Mouse (Mus musculus) lung, postnatal 0 days (tissue): ENCODE measurements around the gene Cpped1. TPM values are rescaled to one million over a fixed set of nuclear protein-coding genes. Genes with fewer than 3 reads are reported as not detected.
A peak's percentile ranks its signal among the peaks of the same experiment; 100 is the strongest.

Experiments used
- ATAC-seq: fragments of 200-750 bp; cut with Nextera tagmentation; 2 replicates; pipeline ENCODE4 v1.8.0; 2017; ENCODE audit warnings: moderate library complexity
- DNase-seq: peaks from one replicate; pipeline ENCODE4 v3.0.0-alpha.2; 2016; ENCODE audit warnings: low spot score
- H3K27ac ChIP-seq: fragments of 300-500 bp; sonication (generic); 2 replicates; pipeline ENCODE4 v1.5.1; 2014; ENCODE audit warnings: antibody characterized with exemption, mild to moderate bottlenecking, low read length, mixed read lengths
- H3K27me3 ChIP-seq: fragments of 300-500 bp; sonication (generic); replicated peaks from 2 replicates; pipeline ENCODE4 v1.6.1; 2014; ENCODE audit warnings: low read length, mixed read lengths; ENCODE audit not compliant: insufficient read depth
- H3K36me3 ChIP-seq: fragments of 300-500 bp; sonication (generic); 2 replicates; pipeline ENCODE4 v1.6.1; 2014; ENCODE audit warnings: low read length, mixed read lengths; ENCODE audit not compliant: insufficient read depth
- H3K4me1 ChIP-seq: fragments of 300-500 bp; sonication (generic); 2 replicates; pipeline ENCODE4 v1.6.1; 2014; ENCODE audit warnings: antibody characterized with exemption, low read depth, low read length, mixed read lengths; ENCODE audit not compliant: insufficient read depth
- H3K4me2 ChIP-seq: fragments of 300-500 bp; sonication (generic); replicated peaks from 2 replicates; pipeline ENCODE4 v1.6.1; 2014; ENCODE audit warnings: low read depth, mild to moderate bottlenecking, low read length, moderate library complexity, mixed read lengths
- H3K4me3 ChIP-seq: fragments of 300-500 bp; sonication (generic); 2 replicates; pipeline ENCODE4 v1.5.1; 2014; ENCODE audit warnings: low read depth, low read length
- H3K9ac ChIP-seq: fragments of 300-500 bp; sonication (generic); replicated peaks from 2 replicates; pipeline ENCODE4 v1.6.1; 2014; ENCODE audit warnings: low read depth, mild to moderate bottlenecking
- H3K9me3 ChIP-seq: fragments of 300-500 bp; sonication (generic); 2 replicates; pipeline ENCODE4 v1.6.1; 2016; ENCODE audit warnings: low read length, mixed read lengths
- CTCF ChIP-seq: IDR thresholded peaks from 2 replicates; pipeline ENCODE4 v1.5.1; 2016; ENCODE audit warnings: antibody characterized with exemption, mild to moderate bottlenecking
- EP300 ChIP-seq: IDR thresholded peaks from 2 replicates; pipeline ENCODE4 v1.6.1; 2016; ENCODE audit warnings: antibody characterized with exemption, mild to moderate bottlenecking, control low read depth
- WGBS: fragments of 180-500 bp; shearing (Covaris S2); extraction: QIAGEN DNeasy Blood & Tissue Kit; methylation state at CpG from one replicate; pipeline ENCODE4 v1.1.7; 2014; 5-methylcytosine and 5-hydroxymethylcytosine counted together
- polyA plus RNA-seq: library from polyadenylated mRNA; unstranded; fragments of >200 nt; fragmentation: Nextera tagmentation; extraction: Ambion mirVana; gene quantifications from 2 replicates; pipeline ENCODE4 v1.2.1, GENCODE M21; 2015

Gene Cpped1
- 15.7 and 16.1 TPM in 2 replicates for polyA plus RNA-seq

- ATAC-seq (peak; percentile 97), DNase-seq (peak; percentile 93)
- Histone ChIP-seq H3K9me3 (no peaks in the 10 kb centered on the region), H3K27ac (peak within 1 kb of the TSS; percentile 86), H3K9ac (peak within 1 kb of the TSS; percentile 65), H3K4me1 (no peaks in the 10 kb centered on the region; the same call in 1 of the 2 replicates), H3K4me2 (peak within 1 kb of the TSS; percentile 62), H3K36me3 (no peaks in the 10 kb centered on the region), H3K4me3 (peak within 1 kb of the TSS; percentile 65), H3K27me3 (no peaks in the 10 kb centered on the region)
- TF ChIP-seq EP300 (no peak), CTCF (peak; percentile 6; the same call in 1 of the 2 replicates)
- under 1% methylated on average over 32 of the region's 32 CpGs for WGBS
Measured at GRCm38 (mm10) chr16:11909035-11909591, at the start of gene Cpped1. TSS of gene Cpped1 (minus strand) at chr16:11909445.

- no peaks in the 10 kb centered on the region for H3K36me3 ChIP-seq
- H3K4me2 ChIP-seq = no peak overlapping the region
- H3K9ac ChIP-seq = no peak overlapping the region
- no peak for ATAC-seq
- peak; percentile 53 for DNase-seq
- TF ChIP-seq EP300 (no peak), CTCF (peak; percentile 88)
- H3K4me1 ChIP-seq = no peaks in the 10 kb centered on the region
- no peak overlapping the region for H3K4me3 ChIP-seq
- no peaks in the 10 kb centered on the region for H3K27me3 ChIP-seq
- no peaks in the 10 kb centered on the region for H3K9me3 ChIP-seq
- no peak overlapping the region for H3K27ac ChIP-seq
Measured at GRCm38 (mm10) chr16:11940477-11940876, 31.2 kb upstream of the Cpped1 start.

DNA sequence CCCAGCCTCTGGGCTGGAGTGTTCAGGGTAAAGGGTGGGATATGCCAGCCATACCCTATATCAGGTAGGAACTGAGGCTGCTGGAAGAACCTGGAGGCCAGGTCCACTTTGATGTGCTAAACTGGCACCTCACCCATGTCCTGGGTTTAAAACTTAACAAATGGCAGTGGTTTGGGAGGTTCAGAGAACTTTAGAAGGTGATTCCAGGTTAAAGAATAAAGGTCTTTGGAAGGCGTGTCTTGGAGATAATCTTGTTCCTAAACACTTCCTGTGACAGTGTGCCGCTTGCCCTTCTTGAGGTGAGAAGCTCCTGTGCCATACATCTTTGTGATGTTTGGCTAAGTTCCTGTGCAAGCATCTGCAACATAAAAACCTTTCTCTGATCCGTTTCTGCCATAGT lies 1.6 kb upstream of the Cpped1 start:
- TF ChIP-seq EP300 (no peak), CTCF (no peak)

GRCm38 (mm10) chr16:11909817-11910216 lies 572 bp upstream of the Cpped1 start:
- no peak overlapping the region for H3K4me2 ChIP-seq
- no peak for ATAC-seq
- H3K9ac ChIP-seq = no peak overlapping the region
- no peaks in the 10 kb centered on the region; the same call in 1 of the 2 replicates for H3K4me1 ChIP-seq
- H3K27ac ChIP-seq = no peak overlapping the region
- TF ChIP-seq CTCF = no peak
- H3K27me3 ChIP-seq = no peaks in the 10 kb centered on the region
- DNase-seq = peak; percentile 29
- WGBS = 73% methylated on average over 3 of the region's 3 CpGs
- H3K4me3 ChIP-seq = no peak overlapping the region
- no peaks in the 10 kb centered on the region for H3K36me3 ChIP-seq
- no peaks in the 10 kb centered on the region for H3K9me3 ChIP-seq

More for the DNA sequence above, 1.6 kb upstream of the Cpped1 start:
- Histone ChIP-seq H3K36me3 (no peaks in the 10 kb centered on the region), H3K9me3 (no peaks in the 10 kb centered on the region), H3K4me3 (no peak overlapping the region), H3K9ac (no peak overlapping the region), H3K4me2 (no peak overlapping the region), H3K4me1 (no peaks in the 10 kb centered on the region; the same call in 1 of the 2 replicates), H3K27ac (no peak overlapping the region), H3K27me3 (no peaks in the 10 kb centered on the region)
- WGBS = 66% methylated on average over 3 of the region's 3 CpGs
- ATAC-seq (no peak), DNase-seq (no peak)

- H3K4me1 ChIP-seq = no peaks in the 10 kb centered on the region; the same call in 1 of the 2 replicates
- ATAC-seq (no peak), DNase-seq (no peak)
- WGBS = 13% methylated on average over 11 of the region's 11 CpGs
- no peaks in the 10 kb centered on the region for H3K36me3 ChIP-seq
- peak overlapping the region; percentile 65 for H3K9ac ChIP-seq
- H3K27ac ChIP-seq = peak overlapping the region; percentile 86
- H3K27me3 ChIP-seq = no peaks in the 10 kb centered on the region
- peak overlapping the region; percentile 62 for H3K4me2 ChIP-seq
- H3K4me3 ChIP-seq = peak overlapping the region; percentile 65
- TF ChIP-seq EP300 (no peak), CTCF (no peak)
- H3K9me3 ChIP-seq = no peaks in the 10 kb centered on the region
Measured at GRCm38 (mm10) chr16:11908461-11909014, 707 bp downstream of the Cpped1 start.

DNA sequence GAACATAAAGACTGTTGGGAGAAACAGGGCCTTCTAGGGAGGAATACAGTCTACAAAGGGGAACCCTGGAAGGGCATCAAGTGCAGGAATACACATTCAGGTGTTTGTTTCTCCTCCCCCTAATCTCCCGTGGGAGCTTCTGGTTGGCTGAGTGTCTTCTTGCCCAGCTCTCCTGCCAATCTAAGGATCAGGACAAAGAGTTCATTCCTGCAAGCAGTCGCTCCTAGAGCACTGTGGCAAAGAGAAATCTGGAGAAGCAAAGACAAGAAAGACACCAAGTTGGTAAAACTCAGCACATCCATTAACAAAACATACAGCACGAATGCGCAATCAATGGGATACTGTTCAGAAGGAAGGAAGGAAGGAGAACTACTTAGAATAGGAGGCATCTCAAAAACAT lies 1.4 kb downstream of the Cpped1 start:
- WGBS = 66% methylated on average over 4 of the region's 4 CpGs
- no peak for ATAC-seq
- DNase-seq = no peak
- Histone ChIP-seq H3K9ac (no peak overlapping the region), H3K4me3 (no peak overlapping the region), H3K4me2 (no peak overlapping the region), H3K4me1 (no peaks in the 10 kb centered on the region; the same call in 1 of the 2 replicates), H3K36me3 (no peaks in the 10 kb centered on the region), H3K27me3 (no peaks in the 10 kb centered on the region), H3K27ac (no peak overlapping the region), H3K9me3 (no peaks in the 10 kb centered on the region)
- no peak for TF ChIP-seq CTCF
- TF ChIP-seq EP300 = no peak
